In genomic region chr1:163563064-163563463, GRCm38 (mm10) we compare ENCODE assay signal across 22 mouse cellular contexts.
DNase-seq lines count a peak whose midpoint lies in the region; ATAC-seq and TF ChIP-seq lines count a peak whose summit lies in the region.
"Had no signal": no experiment of that assay in that cellular context is flagged by ENCODE, and none has a peak within 500 bp of the region (broad histone marks: within the 10 kb centered on the region; RNA-seq: fewer than 3 reads in every experiment).

No protein-coding gene starts in this region.

- H3ac ChIP-seq in myocyte (ENCODE audit: control insufficient read depth, insufficient read length), result no peak overlapping the region

- peak; percentile 13 for TF ChIP-seq CTCF in Patski (IDR thresholded peaks at IDR 0.05)

- H3K4me2 ChIP-seq in myocyte (ENCODE audit: low read depth), result peak overlapping the region; percentile 64
- H3K4me2 ChIP-seq: embryonic facial prominence, embryonic 12.5 days; forebrain, embryonic 12.5 days had no signal

- H3K36me3 ChIP-seq in myocyte (ENCODE audit: control insufficient read depth, insufficient read depth), result no peaks in the 10 kb centered on the region
- H3K36me3 ChIP-seq: embryonic facial prominence, embryonic 10.5 days; embryonic facial prominence, embryonic 12.5 days; forebrain, embryonic 10.5 days; forebrain, embryonic 12.5 days; G1E had no signal

- no peak overlapping the region for H3K4me3 ChIP-seq in myocyte
- H3K4me3 ChIP-seq: embryonic facial prominence, embryonic 10.5 days; embryonic facial prominence, embryonic 12.5 days; erythroblast, embryonic 14.5 days; forebrain, embryonic 10.5 days; forebrain, embryonic 12.5 days had no signal

- no peaks in the 10 kb centered on the region for H3K79me2 ChIP-seq in myocyte (ENCODE audit: control insufficient read depth, insufficient read depth)

- TF ChIP-seq POLR2A in myocyte (IDR thresholded peaks at IDR 0.05; ENCODE audit: insufficient read length, low read depth), result no peak

- peak; percentile 54 for DNase-seq in 3T3-L1 (ENCODE audit: low read depth, low spot score)
- no peak for DNase-seq in Patski (ENCODE audit: low read depth, low spot score)
- DNase-seq in layer of hippocampus, adult 11-12 months (ENCODE audit: low spot score), result no peak
- DNase-seq in cerebellum, adult 9-11 months, result no peak
- DNase-seq: adrenal gland, postnatal 25 days; B cell, adult 2 months; cerebellum, adult 11 months; cerebellum, adult 18-20 months; cerebellum, adult 8-10 months; cerebellum, postnatal 10 days; cerebellum, postnatal 25 days had no signal

- CTCF ChIA-PET in Patski (lab: Charles Lee), result interaction anchor here (1.2 kb wide), 1 partner anchor 68 kb away, joined by 3 read pairs; no protein-coding TSS in a partner anchor

- POLR2A ChIA-PET in Patski (lab: Charles Lee), result interaction anchor here (0.6 to 1.0 kb wide), 2 partner anchors 66 to 273 kb away, joined by 3 read pairs; no protein-coding TSS in a partner anchor

- ATAC-seq in Patski, result no peak
- ATAC-seq: CD4-positive, CD25-positive, alpha-beta regulatory T cell, adult 4 months; forebrain, embryonic 14.5 days; forebrain, embryonic 16.5 days had no signal

- H3K27me3 ChIP-seq in Patski, result no peaks in the 10 kb centered on the region
- H3K27me3 ChIP-seq in myocyte (ENCODE audit: control insufficient read depth, insufficient read depth, insufficient read length), result no peaks in the 10 kb centered on the region
- H3K27me3 ChIP-seq: CH12.LX; embryonic facial prominence, embryonic 12.5 days; forebrain, embryonic 12.5 days had no signal

- in situ Hi-C loops in Patski (cut with MboI; ENCODE audit: low pct_unique_long_range_greater_than_20kb), result no loop called here

TF ChIP-seq in myocyte, 11 proteins besides CTCF, POLR2A, EP300 and RAD21:
- TF ChIP-seq REST (IDR thresholded peaks at IDR 0.05; ENCODE audit: insufficient read depth, insufficient read length) (no peak), POLR2AphosphoS2 (IDR thresholded peaks at IDR 0.05; ENCODE audit: insufficient read length, low read depth) (no peak), MYOG (IDR thresholded peaks at IDR 0.05; ENCODE audit: control insufficient read depth in 1 of 3, insufficient read depth in 1 of 3, insufficient read length in 2 of 3, low read depth in 2 of 3) (no peak), MAX (IDR thresholded peaks at IDR 0.05; ENCODE audit: low read depth) (no peak), CEBPB (IDR thresholded peaks at IDR 0.05; ENCODE audit: insufficient read depth, poor library complexity, severe bottlenecking) (no peak), E2F4 (IDR thresholded peaks at IDR 0.05; ENCODE audit: insufficient read depth) (no peak), MYOD1 (IDR thresholded peaks at IDR 0.05; ENCODE audit: control insufficient read depth in 1 of 3, insufficient read length in 2 of 3, low read depth in 2 of 3) (no peak), TCF12 (IDR thresholded peaks at IDR 0.05; ENCODE audit: insufficient read depth, poor library complexity, severe bottlenecking) (no peak), SRF (IDR thresholded peaks at IDR 0.05; ENCODE audit: control insufficient read depth, insufficient read length, low read depth) (no peak), TCF3 (IDR thresholded peaks at IDR 0.05; ENCODE audit: insufficient read length, low read depth) (no peak), USF1 (IDR thresholded peaks at IDR 0.05; ENCODE audit: low read depth) (no peak)
